Mouse (Mus musculus) stomach, embryonic 15.5 days (tissue): ENCODE results near the gene Cant1. TPM values are rescaled to one million over a fixed set of nuclear protein-coding genes. Genes with fewer than 3 reads are reported as not detected.
A peak's percentile ranks its signal among the peaks of the same experiment; 100 is the strongest.

Experiments used
- ATAC-seq: fragments of 200-750 bp; cut with Nextera tagmentation; 2 replicates; pipeline ENCODE4 v1.8.0; 2017; ENCODE audit warnings: low read depth, moderate number of reproducible peaks, moderate TSS enrichment; ENCODE audit not compliant: insufficient read depth, low FRiP score
- H3K27ac ChIP-seq: fragments of 300-500 bp; sonication (generic); 2 replicates; pipeline ENCODE4 v1.5.1; 2015; ENCODE audit warnings: mild to moderate bottlenecking, inconsistent platforms
- H3K27me3 ChIP-seq: fragments of 300-500 bp; sonication (generic); replicated peaks from 2 replicates; pipeline ENCODE4 v1.6.1; 2015; ENCODE audit warnings: inconsistent platforms
- H3K36me3 ChIP-seq: fragments of 300-500 bp; sonication (generic); 2 replicates; pipeline ENCODE4 v1.6.1; 2015; ENCODE audit warnings: inconsistent platforms
- H3K4me1 ChIP-seq: fragments of 300-500 bp; sonication (generic); 2 replicates; pipeline ENCODE4 v1.6.1; 2015; ENCODE audit warnings: inconsistent platforms
- H3K4me2 ChIP-seq: fragments of 300-500 bp; sonication (generic); 2 replicates; pipeline ENCODE4 v1.6.1; 2015; ENCODE audit warnings: mild to moderate bottlenecking, inconsistent platforms
- H3K4me3 ChIP-seq: fragments of 300-500 bp; sonication (generic); replicated peaks from 2 replicates; pipeline ENCODE4 v1.5.1; 2015; ENCODE audit warnings: inconsistent platforms
- H3K9ac ChIP-seq: fragments of 300-500 bp; sonication (generic); 2 replicates; pipeline ENCODE4 v1.6.1; 2015; ENCODE audit warnings: inconsistent platforms
- H3K9me3 ChIP-seq: fragments of 300-500 bp; sonication (generic); 2 replicates; pipeline ENCODE4 v1.6.1; 2016; ENCODE audit warnings: inconsistent platforms
- WGBS: fragments of 180-500 bp; shearing (Covaris S2); methylation state at CpG from one replicate; pipeline ENCODE4 v1.1.7; 2015; 5-methylcytosine and 5-hydroxymethylcytosine counted together
- polyA plus RNA-seq: library from polyadenylated mRNA; unstranded; fragments of >200 nt; fragmentation: Nextera tagmentation; extraction: Ambion mirVana; gene quantifications from 2 replicates; pipeline ENCODE4 v1.2.1, GENCODE M21; 2015

Cant1 gene
- polyA plus RNA-seq, 1 experiment from 2014 or later: 30.7 TPM

DNA sequence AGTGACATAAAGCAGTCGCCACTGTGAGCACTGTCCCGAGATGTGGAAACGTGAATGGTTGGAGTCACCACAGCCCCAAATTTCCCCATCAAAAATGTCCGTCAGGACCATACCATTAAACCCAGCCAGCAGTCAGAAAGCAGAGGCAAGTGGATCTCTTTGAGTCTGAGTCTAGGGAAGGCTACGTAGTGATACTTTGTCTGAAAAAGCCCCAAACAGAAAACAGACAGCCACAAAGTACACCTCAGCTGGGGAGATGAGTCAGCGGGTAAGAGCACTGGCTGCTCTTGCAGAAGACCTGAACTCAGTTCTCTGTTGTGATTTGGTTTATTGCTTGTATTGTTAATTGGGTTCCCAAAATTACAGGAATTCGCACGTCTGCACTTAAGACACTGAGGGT, 52.3 kb downstream of the Cant1 start:
- no peaks in the 10 kb centered on the region for H3K27me3 ChIP-seq
- no peak overlapping the region for H3K4me2 ChIP-seq
- 64% methylated on average over 8 of the region's 8 CpGs for WGBS
- H3K4me3 ChIP-seq: no peak overlapping the region
- peaks cover 29% of the 10 kb centered on the region for H3K4me1 ChIP-seq
- H3K9me3 ChIP-seq: no peaks in the 10 kb centered on the region
- H3K27ac ChIP-seq: no peak overlapping the region
- H3K9ac ChIP-seq: no peak overlapping the region
- no peak for ATAC-seq
- H3K36me3 ChIP-seq: no peaks in the 10 kb centered on the region

DNA sequence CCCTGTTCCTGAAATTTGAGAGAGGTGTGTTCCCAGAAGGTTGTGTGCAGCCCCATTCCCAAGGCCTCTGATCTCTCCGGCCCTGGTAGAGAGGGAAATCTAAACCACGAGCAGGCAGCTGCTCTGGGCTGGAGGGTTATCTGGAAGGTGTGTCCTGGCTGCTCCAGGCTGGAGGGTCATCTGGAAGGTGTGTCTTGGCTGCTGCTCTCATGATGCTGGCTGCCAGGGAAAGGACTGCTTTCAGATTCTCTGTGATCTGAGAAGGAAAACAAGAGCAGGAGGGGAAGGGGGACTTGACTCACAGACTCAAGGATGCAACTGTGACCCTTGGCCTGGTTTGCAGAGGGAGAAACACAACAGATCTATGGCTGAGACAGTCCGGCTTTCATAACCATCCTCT, 52.8 kb downstream of the Cant1 start:
- WGBS: 52% methylated on average over 3 of the region's 3 CpGs
- Histone ChIP-seq H3K27me3 (no peaks in the 10 kb centered on the region), H3K4me1 (peaks cover 29% of the 10 kb centered on the region), H3K36me3 (no peaks in the 10 kb centered on the region), H3K27ac (0 out of 2 replicates have a peak overlapping the region, but pooled peaks have one; percentile 59), H3K9me3 (no peaks in the 10 kb centered on the region), H3K4me2 (no peak overlapping the region), H3K4me3 (no peak overlapping the region), H3K9ac (no peak overlapping the region)
- ATAC-seq: no peak

DNA sequence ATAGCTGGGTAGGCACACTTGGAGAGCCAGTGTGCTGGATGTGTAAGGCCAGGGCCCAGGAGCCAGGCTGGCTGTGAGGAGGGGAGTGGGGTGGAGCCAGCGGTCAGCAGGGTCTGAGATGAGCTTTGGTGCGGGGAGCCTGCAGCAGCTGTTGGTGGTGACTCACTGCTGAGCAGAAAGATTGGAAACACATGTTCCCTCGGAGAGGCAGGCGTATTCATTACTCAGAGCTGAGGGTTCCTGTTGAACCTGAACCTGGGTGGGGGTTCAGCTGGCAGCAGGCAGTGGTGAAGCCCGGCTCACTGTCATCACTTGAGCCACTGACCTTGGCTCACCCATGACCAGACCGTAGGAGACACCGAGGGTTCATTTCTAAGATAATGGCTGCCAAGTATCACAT, 53.7 kb downstream of the Cant1 start:
- Histone ChIP-seq H3K36me3 (no peaks in the 10 kb centered on the region), H3K9ac (no peak overlapping the region), H3K4me1 (peaks cover 39% of the 10 kb centered on the region), H3K9me3 (no peaks in the 10 kb centered on the region), H3K4me2 (no peak overlapping the region), H3K27me3 (no peaks in the 10 kb centered on the region), H3K27ac (peak overlapping the region; percentile 73), H3K4me3 (no peak overlapping the region)
- WGBS: 41% methylated on average over 7 of the region's 7 CpGs
- ATAC-seq: peak; percentile 50; the same call in 1 of the 2 replicates

DNA sequence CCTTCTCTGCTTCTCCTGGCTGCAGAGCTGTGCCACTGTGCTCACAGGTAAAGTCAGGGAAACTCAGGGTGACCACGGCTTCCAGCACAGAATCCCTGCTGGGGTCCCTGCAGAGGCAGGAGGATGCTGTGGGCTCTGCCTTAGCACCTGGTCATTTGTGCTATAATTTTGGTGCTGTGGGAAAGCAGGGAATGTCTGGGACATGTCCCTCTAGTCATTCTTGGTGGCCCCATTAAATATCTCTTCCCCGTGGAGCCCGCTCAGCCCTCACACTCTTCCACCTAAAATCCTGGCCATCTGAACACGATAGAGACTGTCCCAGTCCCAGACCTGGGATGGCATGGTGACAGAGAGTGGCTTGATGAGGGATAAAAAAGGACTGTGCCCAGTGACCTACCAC, 54.9 kb downstream of the Cant1 start:
- WGBS: 84% methylated on average over 4 of the region's 4 CpGs
- H3K4me1 ChIP-seq: peaks cover 39% of the 10 kb centered on the region
- H3K27me3 ChIP-seq: no peaks in the 10 kb centered on the region
- no peaks in the 10 kb centered on the region for H3K9me3 ChIP-seq
- no peak for ATAC-seq
- H3K36me3 ChIP-seq: no peaks in the 10 kb centered on the region
- H3K4me3 ChIP-seq: no peak overlapping the region
- H3K27ac ChIP-seq: 0 out of 2 replicates have a peak overlapping the region, but pooled peaks have one; percentile 55
- no peak overlapping the region for H3K9ac ChIP-seq
- no peak overlapping the region for H3K4me2 ChIP-seq

DNA sequence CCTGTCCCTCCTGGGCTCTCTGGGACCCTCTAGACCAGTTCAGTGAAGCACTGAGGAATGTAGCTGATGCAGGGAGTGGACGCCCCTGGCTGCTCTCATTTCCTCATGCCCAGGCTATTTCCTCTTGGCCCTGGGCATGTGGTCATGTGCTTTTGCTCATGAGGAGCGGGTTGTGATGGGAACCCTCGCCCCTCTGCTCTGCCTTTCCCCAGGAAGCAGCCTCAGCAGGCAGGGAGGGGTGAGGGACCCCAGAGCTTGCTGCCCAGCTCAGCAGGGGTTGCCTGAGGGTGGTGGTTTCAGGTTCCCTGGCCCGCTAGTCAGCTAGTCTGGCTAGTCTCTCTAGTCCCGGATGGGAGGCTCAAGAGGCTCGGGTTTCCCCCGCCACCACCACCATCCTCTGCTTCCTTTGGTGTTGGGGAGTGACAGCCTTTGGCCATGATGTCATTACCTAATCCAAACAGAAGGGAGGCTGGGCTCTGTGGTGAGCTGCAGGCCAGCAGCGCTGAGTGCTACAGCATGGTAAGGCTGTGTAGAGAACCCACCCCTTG, 55.8 kb downstream of the Cant1 start:
- H3K27ac ChIP-seq: peak overlapping the region; percentile 83
- H3K27me3 ChIP-seq: no peaks in the 10 kb centered on the region
- H3K4me1 ChIP-seq: peaks cover 39% of the 10 kb centered on the region
- ATAC-seq: peak; percentile 52
- no peaks in the 10 kb centered on the region for H3K9me3 ChIP-seq
- no peak overlapping the region for H3K4me3 ChIP-seq
- H3K36me3 ChIP-seq: no peaks in the 10 kb centered on the region
- no peak overlapping the region for H3K9ac ChIP-seq
- peak overlapping the region; percentile 30 for H3K4me2 ChIP-seq
- WGBS: 3% methylated on average over 8 of the region's 8 CpGs

DNA sequence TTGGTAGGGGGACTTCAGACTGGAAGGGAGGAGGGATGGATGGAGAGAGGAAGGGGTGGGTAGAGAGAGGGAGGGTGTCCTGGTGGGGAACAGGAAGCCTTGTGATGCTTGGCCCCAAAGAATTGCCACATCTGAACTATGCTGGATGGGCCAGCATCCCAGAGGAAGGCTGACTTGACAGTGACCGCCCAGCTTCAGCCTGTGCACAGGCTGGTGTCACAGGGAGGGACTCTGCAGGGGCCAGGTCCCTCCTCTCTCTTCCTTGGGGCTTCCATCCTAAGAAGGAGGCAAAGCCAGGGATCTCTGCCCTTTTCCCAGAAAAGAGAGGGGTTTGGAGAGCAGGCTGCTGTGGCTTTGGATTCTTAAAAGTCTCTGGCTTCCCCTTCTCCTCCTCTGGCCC, 56.4 kb downstream of the Cant1 start:
- H3K4me1 ChIP-seq: peaks cover 39% of the 10 kb centered on the region
- H3K27me3 ChIP-seq: no peaks in the 10 kb centered on the region
- H3K9me3 ChIP-seq: no peaks in the 10 kb centered on the region
- H3K27ac ChIP-seq: peak overlapping the region; percentile 83
- H3K4me2 ChIP-seq: no peak overlapping the region; the same call in 1 of the 2 replicates
- 61% methylated on average over 1 of the region's 1 CpGs for WGBS
- H3K4me3 ChIP-seq: no peak overlapping the region
- no peaks in the 10 kb centered on the region for H3K36me3 ChIP-seq
- no peak overlapping the region for H3K9ac ChIP-seq
- ATAC-seq: no peak

DNA sequence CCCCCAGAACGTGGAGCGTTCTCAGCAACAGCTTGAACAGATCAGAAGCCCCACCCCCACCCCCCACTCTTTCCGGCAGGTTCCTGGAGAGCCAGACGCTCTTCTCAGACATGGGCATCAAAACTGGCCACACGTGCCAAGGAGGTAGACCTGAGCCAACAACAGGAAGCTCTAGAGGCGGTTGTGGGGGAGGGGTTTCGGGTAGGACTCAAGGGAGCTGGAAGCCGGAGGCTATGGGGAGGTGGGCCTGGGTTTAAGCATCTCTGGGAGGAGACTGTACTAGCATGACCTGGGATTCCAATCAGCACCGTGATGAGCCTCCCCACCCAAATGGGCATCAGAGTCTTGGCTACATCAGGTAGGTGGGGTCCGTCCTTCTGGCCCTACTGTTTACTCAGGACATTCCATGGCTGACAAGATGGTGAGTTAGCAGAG, 58.0 kb downstream of the Cant1 start:
- H3K9me3 ChIP-seq: no peaks in the 10 kb centered on the region
- WGBS: 26% methylated on average over 10 of the region's 10 CpGs
- H3K36me3 ChIP-seq: no peaks in the 10 kb centered on the region
- no peak for ATAC-seq
- no peak overlapping the region for H3K27ac ChIP-seq
- H3K4me3 ChIP-seq: no peak overlapping the region
- H3K4me1 ChIP-seq: peaks cover 39% of the 10 kb centered on the region
- H3K4me2 ChIP-seq: peak overlapping the region; percentile 2; the same call in 1 of the 2 replicates
- H3K9ac ChIP-seq: no peak overlapping the region
- no peaks in the 10 kb centered on the region for H3K27me3 ChIP-seq

DNA sequence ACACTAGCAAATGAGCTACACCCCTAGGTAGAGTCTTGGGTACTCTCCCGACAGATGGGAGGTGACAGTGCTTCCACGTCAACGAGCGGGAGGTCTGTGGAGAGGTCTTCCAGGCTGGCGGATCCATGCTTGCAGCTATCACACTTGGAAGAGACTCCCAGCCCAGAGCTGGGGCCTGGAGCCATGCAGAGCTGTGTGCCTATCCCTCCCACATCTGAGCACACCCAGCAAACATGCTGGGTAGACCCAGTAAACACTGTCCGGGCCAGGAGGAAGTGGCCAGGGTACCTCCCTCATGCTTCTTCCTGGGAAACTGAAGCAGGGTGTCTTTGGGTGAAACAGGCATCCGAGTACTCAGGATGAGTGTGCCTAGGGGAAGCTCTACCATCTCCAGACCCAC, 58.4 kb downstream of the Cant1 start:
- H3K4me2 ChIP-seq: peak overlapping the region; percentile 2; the same call in 1 of the 2 replicates
- 0 out of 2 replicates have a peak overlapping the region, but pooled peaks have one; percentile 17 for H3K27ac ChIP-seq
- no peaks in the 10 kb centered on the region for H3K9me3 ChIP-seq
- no peaks in the 10 kb centered on the region for H3K36me3 ChIP-seq
- H3K4me3 ChIP-seq: no peak overlapping the region
- ATAC-seq: 0 out of 2 replicates have a peak, but pooled peaks have one; percentile 2
- H3K9ac ChIP-seq: no peak overlapping the region
- 50% methylated on average over 7 of the region's 7 CpGs for WGBS
- no peaks in the 10 kb centered on the region for H3K27me3 ChIP-seq
- H3K4me1 ChIP-seq: peaks cover 39% of the 10 kb centered on the region

Other genes with a start within 250 kb of the Cant1 start
- 13.8 and 13.9 TPM in 2 replicates for gene Cyth1, start 170.5 kb downstream of the Cant1 start, polyA plus RNA-seq
- gene Usp36, start 128.8 kb downstream of the Cant1 start, polyA plus RNA-seq: 20.3 and 20.5 TPM in 2 replicates
- gene Cep295nl, start 76.6 kb downstream of the Cant1 start, polyA plus RNA-seq: 0.36 and 0.42 TPM in 2 replicates
- 78.8 and 83.0 TPM in 2 replicates for gene Timp2, start 63.3 kb downstream of the Cant1 start, polyA plus RNA-seq
- 67.4 and 81.5 TPM in 2 replicates for gene Lgals3bp, start 17.0 kb downstream of the Cant1 start, polyA plus RNA-seq
- 6.8 and 8.3 TPM in 2 replicates for gene C1qtnf1, start 9.1 kb upstream of the Cant1 start, polyA plus RNA-seq
- 10.1 and 11.5 TPM in 2 replicates for gene Engase, start 57.7 kb upstream of the Cant1 start, polyA plus RNA-seq